Mouse (Mus musculus): Measurements from ENCODE around the gene St6galnac4.

- TF ChIP-seq CTCF (IDR thresholded peaks at IDR 0.05; ENCODE audit: low read depth, low read length) (no peak), POLR2A (IDR thresholded peaks at IDR 0.05; ENCODE audit: extremely low read depth, insufficient read depth, low read length) (no peak)
Measured at GRCm38 (mm10) chr2:32553592-32554148, 33.2 kb upstream of the St6galnac4 start.
